Mouse (Mus musculus): ENCODE measurements around the gene Cux1. TPM values are rescaled to one million over a fixed set of nuclear protein-coding genes. Genes with fewer than 3 reads are reported as not detected.

Gene Cux1
- total RNA-seq, 2 experiments from 2014 or later, result 109 to 111 TPM

DNA sequence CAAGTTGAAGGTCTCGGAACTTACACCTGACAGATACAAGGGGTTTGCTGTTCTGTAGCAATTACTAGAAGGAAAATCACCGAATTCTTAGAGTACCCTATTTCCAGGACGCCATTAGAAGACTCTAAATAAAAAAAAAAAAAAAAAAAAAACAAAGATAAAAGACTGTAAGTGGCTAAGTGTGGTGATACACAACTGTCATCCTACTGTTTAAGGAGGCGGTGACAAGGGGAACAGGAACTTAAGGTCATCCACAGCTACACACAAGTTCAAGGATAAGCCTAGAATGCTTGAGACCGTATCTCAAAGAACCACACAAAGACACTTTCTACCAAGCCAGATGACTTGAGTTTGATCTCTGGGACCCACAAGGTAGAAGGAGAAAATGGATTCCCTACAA lies 56.7 kb downstream of the Cux1 start:
- DNase-seq (ENCODE audit: low spot score in 2 of 2), result no peak

GRCm38 (mm10) chr5:136507629-136508028 lies 59.7 kb downstream of the Cux1 start:
- no peak for DNase-seq (ENCODE audit: low spot score in 2 of 2)

GRCm38 (mm10) chr5:136506262-136506661 lies 61.0 kb downstream of the Cux1 start:
- DNase-seq (ENCODE audit: low spot score in 2 of 2), result no peak

GRCm38 (mm10) chr5:136502491-136503086 lies 64.7 kb downstream of the Cux1 start:
- no peak for DNase-seq (ENCODE audit: low spot score in 2 of 2)

GRCm38 (mm10) chr5:136500307-136500871 lies 66.9 kb downstream of the Cux1 start:
- no peak for DNase-seq (ENCODE audit: low spot score in 2 of 2)

DNA sequence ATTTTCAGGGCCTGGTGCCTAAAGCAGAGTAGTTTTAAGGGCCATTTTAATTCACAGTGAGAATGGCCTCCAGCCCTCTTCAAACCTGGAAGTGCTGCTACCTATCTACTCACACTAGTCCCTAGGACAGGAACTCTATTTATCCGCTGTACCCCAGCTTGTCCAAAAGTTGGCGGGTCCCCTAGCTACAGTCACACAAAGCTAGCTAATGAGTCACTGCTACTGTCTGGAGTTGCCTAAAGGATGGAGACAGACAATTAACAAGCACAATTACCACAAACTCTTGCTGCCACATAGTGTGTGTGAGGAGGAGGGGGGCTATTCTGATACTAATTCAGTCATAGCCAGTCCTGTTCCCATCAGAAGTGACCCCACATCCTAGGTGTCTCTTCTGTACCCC lies 68.0 kb downstream of the Cux1 start:
- DNase-seq (ENCODE audit: low spot score in 2 of 2), result no peak

DNA sequence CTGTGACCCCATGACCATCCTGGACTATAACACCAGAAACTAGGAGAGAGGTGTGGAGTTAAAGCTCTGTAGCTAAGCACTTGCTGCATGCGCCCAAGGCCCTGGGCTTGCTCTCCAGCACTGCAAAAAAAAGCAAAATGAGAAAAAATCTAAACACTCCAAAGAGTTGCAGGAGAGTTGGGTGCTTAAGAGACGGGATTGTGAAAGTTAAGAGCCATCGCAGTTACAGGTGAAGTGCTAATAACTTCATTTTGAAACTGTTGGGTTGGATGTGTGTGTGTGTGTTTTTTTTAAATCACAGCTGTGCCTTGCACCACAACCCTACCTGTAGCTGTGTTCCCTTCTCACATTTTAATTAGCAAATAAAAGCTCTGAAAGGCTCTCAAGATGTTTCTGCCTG lies 68.5 kb downstream of the Cux1 start:
- DNase-seq (ENCODE audit: low spot score in 2 of 2), result no peak

DNA sequence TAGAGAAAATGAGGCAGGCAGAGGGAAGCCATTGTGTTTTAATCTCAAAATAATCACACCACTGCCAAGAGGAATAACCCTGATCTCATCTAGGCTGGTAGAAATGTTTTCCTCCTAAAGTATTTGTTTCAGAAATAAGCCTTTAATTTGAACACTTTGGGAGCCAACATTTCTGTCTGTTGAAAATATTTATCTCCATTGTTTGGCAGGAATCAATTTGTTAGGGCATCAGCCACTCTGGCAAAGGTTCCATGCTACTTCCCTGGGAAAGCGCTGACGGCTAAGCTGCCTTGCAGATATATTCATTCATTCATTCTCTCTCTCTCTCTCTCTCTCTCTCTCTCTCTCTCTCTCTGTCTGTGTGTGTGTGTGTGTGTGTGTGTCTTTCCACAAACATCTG lies 70.0 kb downstream of the Cux1 start:
- DNase-seq (ENCODE audit: low spot score in 2 of 2), result no peak

- no peak for DNase-seq (ENCODE audit: low spot score in 2 of 2)
Observed at GRCm38 (mm10) chr5:136495581-136495980, 71.7 kb downstream of the Cux1 start.

DNA sequence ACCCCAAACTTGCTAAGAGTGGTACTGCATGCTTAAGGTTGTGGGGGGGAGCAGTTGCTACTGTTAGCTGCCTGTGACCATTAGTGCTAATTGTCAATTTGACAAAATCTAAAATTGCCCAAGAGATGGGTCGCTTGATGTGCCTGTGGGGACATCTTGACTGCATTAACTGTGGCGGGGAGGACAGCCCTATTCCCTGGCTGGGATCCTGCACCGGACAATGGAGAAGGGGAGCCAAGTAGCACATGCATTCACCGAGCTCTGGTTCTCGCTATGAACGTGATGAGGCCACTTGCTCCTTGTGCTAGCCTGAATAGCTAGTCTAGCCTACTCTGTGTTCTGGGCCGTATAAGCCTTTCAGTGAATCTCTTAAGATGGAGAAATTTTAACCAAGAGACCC lies 72.4 kb downstream of the Cux1 start:
- no peak for DNase-seq (ENCODE audit: low spot score in 2 of 2)

DNA sequence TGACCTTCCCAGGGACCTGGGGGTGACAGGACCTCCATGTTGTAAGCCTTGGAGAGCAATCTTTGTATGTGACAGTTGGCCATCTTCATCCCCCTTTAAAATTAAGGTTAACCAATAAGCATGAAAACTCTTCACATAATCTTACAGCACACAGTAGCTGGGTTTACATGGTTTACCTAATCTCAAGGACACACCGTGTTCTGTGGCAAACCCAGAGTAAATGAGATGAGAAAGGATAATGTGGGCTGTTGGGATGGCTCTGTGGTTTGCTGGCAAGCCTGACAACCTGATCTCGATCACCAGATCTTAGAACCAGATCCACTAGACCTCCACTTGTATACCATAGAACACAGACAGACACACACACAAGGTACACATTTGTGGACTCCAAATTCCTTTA lies 73.0 kb downstream of the Cux1 start:
- no peak for DNase-seq (ENCODE audit: low spot score in 2 of 2)

GRCm38 (mm10) chr5:136489450-136489849 lies 77.8 kb downstream of the Cux1 start:
- no peak for DNase-seq (ENCODE audit: low spot score in 2 of 2)

DNA sequence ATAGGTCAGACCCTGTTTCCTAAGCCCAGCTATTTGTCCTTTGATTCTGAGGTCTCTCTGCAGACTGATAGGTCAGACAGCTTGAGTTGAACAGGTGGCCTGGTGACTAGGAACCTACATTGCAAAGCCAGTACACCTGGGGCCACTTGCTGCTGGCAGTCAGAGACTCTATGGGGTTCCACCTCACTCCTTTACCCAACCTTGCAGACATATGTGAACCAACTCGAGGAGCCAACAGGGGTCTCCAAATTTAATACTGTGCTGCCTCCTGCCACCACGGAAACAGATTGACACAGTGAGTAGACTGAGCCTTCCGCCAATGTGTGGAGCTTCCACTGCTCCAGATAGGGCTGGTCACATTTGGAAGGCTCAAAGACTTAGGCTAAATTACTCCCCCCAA lies 78.6 kb downstream of the Cux1 start:
- DNase-seq (ENCODE audit: low spot score in 2 of 2), result no peak

GRCm38 (mm10) chr5:136488223-136488622 lies 79.1 kb downstream of the Cux1 start:
- no peak for DNase-seq (ENCODE audit: low spot score in 2 of 2)

- no peak for DNase-seq (ENCODE audit: low spot score in 2 of 2)
Observed at GRCm38 (mm10) chr5:136487397-136488093, 79.7 kb downstream of the Cux1 start.

- DNase-seq (ENCODE audit: low spot score in 2 of 2), result no peak
Observed at GRCm38 (mm10) chr5:136486401-136486800, 80.9 kb downstream of the Cux1 start.

DNA sequence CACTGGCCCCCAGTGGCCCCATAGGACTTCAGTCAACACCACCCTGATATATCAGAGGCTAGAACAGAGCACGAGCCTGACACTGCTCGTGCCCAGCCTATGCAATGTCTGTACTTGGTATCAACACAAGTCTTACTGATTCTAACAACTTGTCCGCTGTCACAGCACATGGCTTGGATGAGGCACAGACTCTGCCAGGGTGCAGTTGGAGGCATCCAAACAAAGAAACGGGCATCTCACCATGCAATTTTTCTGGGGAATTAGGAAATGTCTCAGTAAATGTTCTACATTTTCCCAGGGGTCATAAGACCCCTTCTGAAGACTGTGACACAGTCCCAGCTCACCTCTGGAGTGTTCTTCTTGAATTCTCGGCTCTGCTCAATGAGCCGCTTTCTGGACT lies 81.9 kb downstream of the Cux1 start:
- no peak for DNase-seq (ENCODE audit: low spot score in 2 of 2)

DNA sequence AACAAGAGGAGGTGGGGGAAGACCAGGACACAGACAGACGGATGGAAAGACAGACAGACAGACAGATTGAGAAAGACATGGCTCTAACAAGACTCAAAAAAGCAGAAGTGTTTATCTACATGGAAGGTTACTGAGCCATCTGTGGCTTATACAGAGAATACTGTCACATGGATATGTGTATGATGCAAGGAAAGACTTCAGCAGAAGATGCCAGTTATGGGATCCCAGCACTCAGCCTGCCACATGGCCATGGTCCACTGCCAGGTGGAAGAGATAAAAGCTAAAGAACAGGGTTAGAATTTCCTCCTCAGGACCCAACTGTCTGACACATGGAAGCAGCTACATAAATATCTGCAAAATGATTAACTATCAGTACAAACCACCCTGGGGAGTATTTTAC lies 84.9 kb downstream of the Cux1 start:
- no peak for DNase-seq (ENCODE audit: low spot score in 2 of 2)

DNA sequence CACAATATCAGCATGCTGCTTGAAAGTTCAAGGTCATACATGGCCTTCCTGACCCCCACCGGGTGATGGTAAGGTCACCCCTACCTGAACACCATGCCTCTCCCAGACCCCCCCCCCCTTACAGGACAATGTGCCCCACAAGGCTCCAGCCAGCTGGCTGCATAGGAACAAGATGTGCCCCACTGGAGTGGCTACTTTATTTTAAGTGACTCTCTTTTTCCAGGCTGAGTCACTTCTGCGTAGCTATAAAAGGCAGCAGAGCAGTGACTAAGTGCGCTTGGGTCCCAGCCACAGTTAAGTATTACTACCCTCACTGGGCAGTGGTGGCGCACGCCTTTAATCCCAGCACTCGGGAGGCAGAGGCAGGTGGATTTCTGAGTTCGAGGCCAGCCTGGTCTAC lies 86.7 kb downstream of the Cux1 start:
- no peak for DNase-seq (ENCODE audit: low spot score in 2 of 2)

DNA sequence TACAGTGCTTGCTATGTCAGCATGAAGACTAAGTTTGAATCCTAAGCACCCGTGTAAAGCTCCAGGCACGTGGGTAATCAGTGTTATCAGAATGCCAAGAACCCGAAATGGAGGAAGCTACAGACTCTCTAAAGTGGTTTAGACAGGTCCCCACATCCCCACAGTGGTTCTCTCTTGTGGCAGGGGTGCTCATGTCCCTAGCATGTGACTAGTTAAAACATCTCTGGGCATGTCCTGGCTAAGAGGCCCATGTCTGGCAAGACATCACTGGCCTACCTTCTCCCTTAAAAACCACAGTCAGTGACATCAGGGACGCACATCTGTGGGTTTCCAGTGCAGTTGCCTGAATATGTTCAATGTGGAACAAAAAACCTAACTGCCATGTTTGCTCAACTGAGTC lies 87.5 kb downstream of the Cux1 start:
- no peak for DNase-seq (ENCODE audit: low spot score in 2 of 2)

GRCm38 (mm10) chr5:136479024-136479763 lies 88.1 kb downstream of the Cux1 start:
- DNase-seq (ENCODE audit: low spot score in 2 of 2), result no peak

DNA sequence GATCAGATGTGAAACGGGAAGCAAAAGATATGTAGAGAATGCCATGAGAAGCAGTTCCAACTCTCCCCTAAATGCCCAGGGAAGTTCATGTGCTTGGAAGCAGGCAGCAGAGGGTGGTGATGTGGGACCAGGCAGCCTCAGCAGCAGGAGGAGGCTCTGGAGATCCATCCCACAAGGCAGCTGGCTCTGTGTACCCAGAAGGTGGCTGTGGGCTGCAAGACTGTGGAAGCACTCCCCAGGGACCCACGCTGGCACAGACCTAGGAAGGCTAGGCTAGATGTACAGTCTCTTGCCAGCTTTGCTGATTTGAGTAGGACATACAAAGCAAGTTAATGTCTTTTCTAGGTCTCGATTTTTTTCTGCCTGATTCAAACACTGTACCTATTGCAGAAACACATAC lies 91.0 kb downstream of the Cux1 start:
- no peak for DNase-seq (ENCODE audit: low spot score in 2 of 2)

Data from adrenal gland, postnatal 4 days (tissue).